Mouse (Mus musculus) liver, postnatal 0 days (tissue): ENCODE data around the gene Pced1b. TPM values are rescaled to one million over a fixed set of nuclear protein-coding genes. Genes with fewer than 3 reads are reported as not detected.

Experiments
- ATAC-seq: fragments of 200-750 bp; cut with Nextera tagmentation; 2 replicates; pipeline ENCODE4 v1.8.0; 2017; ENCODE audit warnings: mild to moderate bottlenecking, moderate library complexity
- DNase-seq: peaks from one replicate; pipeline ENCODE4 v3.0.0-alpha.2; 2016
- H3K27ac ChIP-seq: fragments of 300-500 bp; sonication (generic); 2 replicates; pipeline ENCODE4 v1.5.1; 2014; ENCODE audit warnings: antibody characterized with exemption, moderate library complexity, mild to moderate bottlenecking, low read depth
- H3K27me3 ChIP-seq: fragments of 300-500 bp; sonication (generic); 2 replicates; pipeline ENCODE4 v1.6.1; 2014; ENCODE audit warnings: low read length, control low read depth, mixed read lengths; ENCODE audit not compliant: insufficient read depth
- H3K36me3 ChIP-seq: fragments of 300-500 bp; sonication (generic); replicated peaks from 2 replicates; pipeline ENCODE4 v1.6.1; 2014; ENCODE audit warnings: mild to moderate bottlenecking, control low read depth, low read length, moderate library complexity, mixed read lengths; ENCODE audit not compliant: insufficient read depth
- H3K4me1 ChIP-seq: fragments of 300-500 bp; sonication (generic); 2 replicates; pipeline ENCODE4 v1.6.1; 2014; ENCODE audit warnings: antibody characterized with exemption, mild to moderate bottlenecking, control low read depth; ENCODE audit not compliant: insufficient read depth
- H3K4me2 ChIP-seq: fragments of 300-500 bp; sonication (generic); 2 replicates; pipeline ENCODE4 v1.6.1; 2014; ENCODE audit warnings: low read depth, mild to moderate bottlenecking, low read length, moderate library complexity, mixed read lengths
- H3K4me3 ChIP-seq: fragments of 300-500 bp; sonication (generic); 2 replicates; pipeline ENCODE4 v1.5.1; 2014; ENCODE audit warnings: low read depth, low read length
- H3K9ac ChIP-seq: fragments of 300-500 bp; sonication (generic); replicated peaks from 2 replicates; pipeline ENCODE4 v1.6.1; 2014; ENCODE audit warnings: mild to moderate bottlenecking, moderate library complexity
- H3K9me3 ChIP-seq: fragments of 300-500 bp; sonication (generic); 2 replicates; pipeline ENCODE4 v1.6.1; 2016; ENCODE audit warnings: mild to moderate bottlenecking, control low read depth, low read length, mixed read lengths
- CTCF ChIP-seq: sonication (generic); IDR thresholded peaks from 2 replicates; pipeline ENCODE4 v1.5.1; 2016; ENCODE audit warnings: antibody characterized with exemption, low read depth
- EP300 ChIP-seq: IDR thresholded peaks from 2 replicates; pipeline ENCODE4 v1.6.1; 2016; ENCODE audit warnings: antibody characterized with exemption, low read depth, mild to moderate bottlenecking
- WGBS: fragments of 180-500 bp; shearing (Covaris S2); extraction: QIAGEN DNeasy Blood & Tissue Kit; methylation state at CpG from one replicate; pipeline ENCODE4 v1.1.7; 2014; ENCODE audit not compliant: insufficient replicate concordance; 5-methylcytosine and 5-hydroxymethylcytosine counted together
- polyA plus RNA-seq: library from polyadenylated mRNA; unstranded; fragments of >200 nt; fragmentation: Nextera tagmentation; extraction: Ambion mirVana; gene quantifications from 2 replicates; pipeline ENCODE4 v1.2.1, GENCODE M21; 2015

Pced1b gene
- polyA plus RNA-seq, 1 experiment from 2014 or later = 2.8 TPM

GRCm38 (mm10) chr15:97271985-97272697 is 25.2 kb downstream of the Pced1b start:
- 49% methylated on average over 7 of the region's 7 CpGs for WGBS
- H3K27ac ChIP-seq = peak overlapping the region; percentile 73
- TF ChIP-seq CTCF (no peak), EP300 (no peak)
- no peak overlapping the region for H3K9ac ChIP-seq
- no peaks in the 10 kb centered on the region for H3K9me3 ChIP-seq
- ATAC-seq = peak; percentile 95
- no peak overlapping the region for H3K4me3 ChIP-seq
- no peaks in the 10 kb centered on the region for H3K27me3 ChIP-seq
- H3K36me3 ChIP-seq = no peaks in the 10 kb centered on the region
- peaks cover 7% of the 10 kb centered on the region for H3K4me1 ChIP-seq
- peak; percentile 52 for DNase-seq
- no peak overlapping the region for H3K4me2 ChIP-seq

- H3K36me3 ChIP-seq = no peaks in the 10 kb centered on the region
- no peak overlapping the region for H3K4me3 ChIP-seq
- H3K27ac ChIP-seq = peak overlapping the region; percentile 11; the same call in 1 of the 2 replicates
- no peak for DNase-seq
- no peaks in the 10 kb centered on the region for H3K27me3 ChIP-seq
- H3K9me3 ChIP-seq = no peaks in the 10 kb centered on the region
- 78% methylated on average over 3 of the region's 3 CpGs for WGBS
- no peak overlapping the region for H3K9ac ChIP-seq
- no peak overlapping the region for H3K4me2 ChIP-seq
- ATAC-seq = no peak
- peaks cover 7% of the 10 kb centered on the region for H3K4me1 ChIP-seq
- TF ChIP-seq CTCF = no peak
- TF ChIP-seq EP300 = no peak
Observed at GRCm38 (mm10) chr15:97272831-97273230, 25.9 kb downstream of the Pced1b start.

GRCm38 (mm10) chr15:97275626-97276395 is 28.9 kb downstream of the Pced1b start:
- no peak overlapping the region for H3K27ac ChIP-seq
- DNase-seq = no peak
- no peak overlapping the region for H3K4me3 ChIP-seq
- H3K9me3 ChIP-seq = no peaks in the 10 kb centered on the region
- no peak overlapping the region for H3K9ac ChIP-seq
- no peak for TF ChIP-seq EP300
- TF ChIP-seq CTCF = no peak
- no peaks in the 10 kb centered on the region for H3K36me3 ChIP-seq
- H3K4me1 ChIP-seq = peaks cover 7% of the 10 kb centered on the region
- 83% methylated on average over 12 of the region's 12 CpGs for WGBS
- H3K4me2 ChIP-seq = no peak overlapping the region
- no peak for ATAC-seq
- no peaks in the 10 kb centered on the region for H3K27me3 ChIP-seq

GRCm38 (mm10) chr15:97276660-97277153 is 29.8 kb downstream of the Pced1b start:
- no peak overlapping the region for H3K9ac ChIP-seq
- peak overlapping the region; percentile 22; the same call in 1 of the 2 replicates for H3K27ac ChIP-seq
- ATAC-seq (peak; percentile 32), DNase-seq (no peak)
- H3K27me3 ChIP-seq = no peaks in the 10 kb centered on the region
- peaks cover 5% of the 10 kb centered on the region for H3K4me1 ChIP-seq
- H3K9me3 ChIP-seq = no peaks in the 10 kb centered on the region
- no peaks in the 10 kb centered on the region for H3K36me3 ChIP-seq
- 69% methylated on average over 20 of the region's 20 CpGs for WGBS
- H3K4me3 ChIP-seq = no peak overlapping the region
- TF ChIP-seq CTCF (no peak), EP300 (0 out of 2 replicates have a peak, but pooled peaks have one; percentile 14)
- no peak overlapping the region for H3K4me2 ChIP-seq

GRCm38 (mm10) chr15:97277328-97277727 is 30.4 kb downstream of the Pced1b start:
- TF ChIP-seq CTCF (no peak), EP300 (no peak)
- no peak overlapping the region for H3K9ac ChIP-seq
- 71% methylated on average over 10 of the region's 10 CpGs for WGBS
- H3K36me3 ChIP-seq = no peaks in the 10 kb centered on the region
- no peak overlapping the region for H3K4me2 ChIP-seq
- no peaks in the 10 kb centered on the region for H3K27me3 ChIP-seq
- H3K9me3 ChIP-seq = no peaks in the 10 kb centered on the region
- ATAC-seq = no peak
- DNase-seq = no peak
- peaks cover 4% of the 10 kb centered on the region; the same call in 1 of the 2 replicates for H3K4me1 ChIP-seq
- no peak overlapping the region for H3K27ac ChIP-seq
- no peak overlapping the region for H3K4me3 ChIP-seq

GRCm38 (mm10) chr15:97278340-97278948 is 31.5 kb downstream of the Pced1b start:
- DNase-seq = no peak
- no peaks in the 10 kb centered on the region for H3K36me3 ChIP-seq
- no peak for ATAC-seq
- no peak overlapping the region for H3K4me2 ChIP-seq
- no peaks in the 10 kb centered on the region for H3K9me3 ChIP-seq
- WGBS = 80% methylated on average over 9 of the region's 9 CpGs
- H3K4me3 ChIP-seq = no peak overlapping the region
- peaks cover 4% of the 10 kb centered on the region; the same call in 1 of the 2 replicates for H3K4me1 ChIP-seq
- H3K27ac ChIP-seq = no peak overlapping the region
- TF ChIP-seq CTCF (0 out of 2 replicates have a peak, but pooled peaks have one; percentile 20), EP300 (no peak)
- H3K27me3 ChIP-seq = no peaks in the 10 kb centered on the region
- H3K9ac ChIP-seq = no peak overlapping the region
